Mouse (Mus musculus) gastrocnemius, adult 2 months (tissue): Measurements from ENCODE around the gene Ctbp2. TPM values are rescaled to one million over a fixed set of nuclear protein-coding genes. Genes with fewer than 3 reads are reported as not detected.
A peak's percentile ranks its signal among the peaks of the same experiment; 100 is the strongest.

ENCODE experiments used
- DNase-seq: peaks from one replicate; pipeline ENCODE4 v3.0.0; 2022
- H3K27ac ChIP-seq: fragments of 200-600 bp; 2 replicates; pipeline ENCODE4 v1.8.1; 2022; ENCODE audit warnings: mild to moderate bottlenecking
- H3K4me3 ChIP-seq: fragments of 200-600 bp; 2 replicates; pipeline ENCODE4 v1.8.1; 2022; ENCODE audit warnings: mild to moderate bottlenecking, moderate library complexity
- CTCF ChIP-seq: fragments of 200-600 bp; IDR thresholded peaks from 2 replicates; pipeline ENCODE4 v1.8.1; 2022; ENCODE audit warnings: antibody characterized with exemption, mild to moderate bottlenecking, moderate library complexity
- intact Hi-C: fragments of 180-260 bp; cut with DNase I; formaldehyde crosslinking; loops from one replicate; pipeline ENCODE4 v1.15.1; 2025
- total RNA-seq, 2 experiments: library from RNA; stranded (reverse); gene quantifications; 2 replicates each; pipeline ENCODE4 v1.2.3; 2021

Ctbp2 gene
- total RNA-seq, 2 experiments from 2014 or later, result 18.7 to 23.0 TPM

- TF ChIP-seq CTCF, result no peak
- intact Hi-C loops, result loop anchor here (5.0 kb wide), 1 partner anchor 40 kb away; no protein-coding TSS in a partner anchor
- no peak overlapping the region for H3K27ac ChIP-seq
- DNase-seq, result no peak
- H3K4me3 ChIP-seq, result no peak overlapping the region
These were observed 51.6 kb downstream of the Ctbp2 start for GRCm38 (mm10) chr7:133072535-133072934.

GRCm38 (mm10) chr7:133067321-133067841, 56.8 kb downstream of the Ctbp2 start:
- TF ChIP-seq CTCF, result no peak
- Histone ChIP-seq H3K27ac (peak overlapping the region; percentile 83), H3K4me3 (no peak overlapping the region)
- intact Hi-C loops, result no loop called here
- no peak for DNase-seq

DNA sequence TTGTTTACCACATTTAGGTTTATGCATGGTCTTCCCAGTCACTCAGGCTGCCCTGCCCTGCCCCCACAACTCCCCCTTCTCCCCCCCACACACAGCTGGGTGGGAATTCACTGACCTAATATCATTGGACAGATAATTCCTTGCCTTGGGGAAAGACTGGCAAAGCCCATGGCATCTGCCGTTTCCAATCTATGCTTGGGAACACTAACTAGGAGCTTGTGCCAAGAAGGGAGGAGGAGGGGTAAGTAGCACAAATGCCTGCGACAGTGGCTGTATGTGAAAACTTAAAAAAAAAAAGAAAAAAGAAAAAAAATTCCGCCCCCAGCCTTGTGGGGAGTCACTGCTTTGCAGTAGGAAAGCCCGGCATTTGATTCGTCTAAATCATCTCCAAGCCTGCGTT, 57.4 kb downstream of the Ctbp2 start:
- TF ChIP-seq CTCF, result no peak
- peak overlapping the region; percentile 83 for H3K27ac ChIP-seq
- H3K4me3 ChIP-seq, result no peak overlapping the region
- no peak for DNase-seq
- intact Hi-C loops, result no loop called here

DNA sequence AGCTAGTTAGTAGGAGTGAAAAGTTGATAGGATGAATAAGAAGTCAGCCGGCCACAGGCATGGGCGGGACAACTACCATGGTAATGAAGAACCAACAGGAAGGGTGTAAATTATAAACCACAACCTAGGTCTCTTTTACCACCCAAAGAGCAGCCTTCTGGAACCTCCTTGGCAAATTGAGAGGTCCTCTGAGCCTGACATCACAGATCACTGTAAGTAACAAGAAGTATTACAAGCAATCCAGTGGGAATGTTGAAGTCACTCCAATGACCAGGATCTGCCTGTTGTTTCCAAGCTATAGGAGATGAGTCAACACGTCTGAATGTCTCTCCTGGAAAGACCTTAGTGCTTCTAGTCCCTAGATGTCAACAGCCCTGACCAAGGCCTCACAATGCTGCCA, 62.1 kb downstream of the Ctbp2 start:
- no peak for TF ChIP-seq CTCF
- Histone ChIP-seq H3K27ac (no peak overlapping the region; the same call in 1 of the 2 replicates), H3K4me3 (no peak overlapping the region)
- intact Hi-C loops, result no loop called here
- no peak for DNase-seq

DNA sequence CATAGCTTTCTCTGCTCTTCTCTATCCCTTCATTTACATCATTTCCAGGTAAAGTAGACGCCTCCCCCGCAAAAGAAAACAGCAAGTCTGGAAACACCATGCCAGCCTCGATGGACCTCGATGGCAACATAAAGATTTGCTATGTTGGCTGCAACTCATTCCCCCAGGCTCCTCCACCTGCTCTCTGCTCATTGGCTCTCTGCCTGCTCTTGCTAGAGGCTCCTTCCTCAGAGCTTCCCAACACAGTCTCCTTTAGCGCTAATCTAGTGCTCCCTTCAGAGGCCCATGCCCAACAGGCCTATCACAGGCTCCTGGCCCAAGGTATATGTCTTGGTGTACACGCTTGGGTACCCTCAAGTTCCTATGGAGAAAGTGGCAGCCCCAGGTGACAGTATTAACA, 64.0 kb downstream of the Ctbp2 start:
- no peak for TF ChIP-seq CTCF
- intact Hi-C loops, result no loop called here
- DNase-seq, result no peak
- H3K27ac ChIP-seq, result peak overlapping the region; percentile 91
- H3K4me3 ChIP-seq, result no peak overlapping the region

GRCm38 (mm10) chr7:133059517-133060104, 64.5 kb downstream of the Ctbp2 start:
- no peak for DNase-seq
- Histone ChIP-seq H3K4me3 (peak overlapping the region; percentile 24), H3K27ac (peak overlapping the region; percentile 91)
- intact Hi-C loops, result loop anchor here (2.0 kb wide), 1 partner anchor 63 kb away; the partner anchor contains the start of gene Fgfr2
- TF ChIP-seq CTCF, result no peak

GRCm38 (mm10) chr7:133059150-133059509, 65.0 kb downstream of the Ctbp2 start:
- Histone ChIP-seq H3K27ac (peak overlapping the region; percentile 91), H3K4me3 (peak overlapping the region; percentile 32)
- intact Hi-C loops, result loop anchor here (2.0 kb wide), 1 partner anchor 64 kb away; the partner anchor contains the start of gene Fgfr2
- peak; percentile 90 for DNase-seq
- TF ChIP-seq CTCF, result no peak

DNA sequence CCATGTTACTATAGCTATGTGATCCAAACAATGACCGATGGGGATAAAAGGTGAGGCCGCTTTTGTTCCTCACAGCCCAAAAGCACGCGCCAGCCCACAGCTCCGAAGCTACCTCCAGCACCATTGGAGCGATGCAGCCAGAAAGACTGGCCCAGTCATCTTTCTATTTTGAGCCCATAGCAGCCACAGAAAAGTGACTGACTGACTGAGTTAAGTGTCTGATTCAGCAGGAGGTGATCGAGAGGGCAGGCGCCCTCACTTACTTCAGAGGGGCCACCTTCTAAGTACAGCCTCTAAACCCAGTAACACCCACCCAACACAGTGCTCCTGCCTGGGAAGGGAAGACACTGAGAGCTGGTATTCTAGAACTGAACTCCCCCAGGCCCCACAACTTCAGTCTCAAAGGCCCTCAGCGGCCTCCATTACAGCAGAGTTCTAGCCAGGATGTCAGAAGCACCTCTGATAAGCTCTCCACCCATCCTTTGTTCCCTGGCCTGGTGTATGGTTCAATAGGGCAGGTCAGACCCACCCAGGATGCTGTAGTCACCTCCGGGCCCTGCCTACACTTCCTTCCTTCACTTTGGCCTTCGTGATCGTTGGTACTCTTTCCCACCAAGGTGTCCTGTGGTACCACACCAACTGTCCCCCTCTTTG, 65.5 kb downstream of the Ctbp2 start:
- peak overlapping the region; percentile 91 for H3K27ac ChIP-seq
- DNase-seq, result peak; percentile 66
- no peak for TF ChIP-seq CTCF
- peak overlapping the region; percentile 32 for H3K4me3 ChIP-seq
- intact Hi-C loops, result loop anchor here (2.0 kb wide), 1 partner anchor 64 kb away; the partner anchor contains the start of gene Fgfr2

DNA sequence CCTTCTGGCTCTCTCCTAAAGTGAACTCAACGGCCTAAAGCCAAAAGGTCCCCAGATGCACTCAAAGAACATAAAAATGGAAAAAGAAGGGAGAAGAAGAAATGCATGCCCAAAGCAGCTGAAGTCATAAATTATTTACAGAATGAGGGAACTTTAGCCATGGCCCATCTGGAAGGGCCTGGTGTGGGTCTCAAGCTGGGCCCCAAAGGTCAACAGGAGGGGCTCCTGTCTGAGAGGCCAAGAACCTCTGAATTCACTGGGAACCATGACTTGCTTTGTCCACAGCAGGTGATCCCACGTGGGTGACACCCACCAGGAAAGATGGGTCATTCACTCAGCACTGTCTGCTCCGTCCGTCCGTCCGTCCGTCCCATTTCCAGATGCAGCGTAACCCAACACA, 67.2 kb downstream of the Ctbp2 start:
- no peak for TF ChIP-seq CTCF
- no peak for DNase-seq
- H3K27ac ChIP-seq, result peak overlapping the region; percentile 91
- no peak overlapping the region for H3K4me3 ChIP-seq
- intact Hi-C loops, result no loop called here

DNA sequence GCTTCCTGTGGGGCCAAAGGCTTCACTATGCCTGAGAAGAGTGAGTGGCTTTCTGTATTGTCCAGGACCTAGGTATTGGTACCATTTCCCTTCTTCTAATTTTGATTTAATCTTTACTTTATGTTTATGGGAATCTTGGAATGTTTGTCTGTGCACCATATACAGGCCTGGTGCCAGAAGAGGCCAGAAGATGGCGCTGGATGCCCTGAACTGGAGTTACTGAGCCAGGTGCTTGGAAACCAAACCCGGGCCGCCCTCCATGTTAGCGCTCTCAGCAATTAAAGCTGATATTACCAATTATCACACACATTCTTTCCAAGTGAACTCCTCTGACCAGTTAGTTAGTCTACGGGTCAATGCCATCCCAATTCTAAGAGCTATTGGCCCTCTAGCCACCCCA, 69.7 kb downstream of the Ctbp2 start:
- no peak overlapping the region for H3K27ac ChIP-seq
- no peak for DNase-seq
- no peak overlapping the region for H3K4me3 ChIP-seq
- TF ChIP-seq CTCF, result peak; percentile 27
- intact Hi-C loops, result no loop called here

DNA sequence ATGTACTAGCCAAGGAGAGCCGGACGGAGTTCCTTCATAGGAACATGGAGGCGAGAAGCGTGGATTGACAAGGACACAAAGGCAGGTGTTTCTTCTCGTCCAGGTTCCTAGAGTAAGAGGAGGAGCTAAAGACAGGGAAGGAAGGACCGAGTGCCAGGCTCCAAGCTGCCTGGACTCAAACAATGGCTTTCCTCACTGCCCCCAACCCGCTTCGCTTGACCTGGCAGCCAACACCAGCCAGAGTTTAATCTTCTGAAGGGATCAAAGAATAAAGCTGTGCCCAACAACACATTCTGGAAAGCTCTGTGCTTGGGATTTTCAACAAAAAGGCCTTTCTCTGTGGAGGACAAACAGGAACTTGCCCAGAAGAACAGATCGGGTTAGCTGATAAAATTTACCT, 70.4 kb downstream of the Ctbp2 start:
- intact Hi-C loops, result no loop called here
- DNase-seq, result no peak
- H3K27ac ChIP-seq, result 0 out of 2 replicates have a peak overlapping the region, but pooled peaks have one; percentile 43
- no peak for TF ChIP-seq CTCF
- H3K4me3 ChIP-seq, result no peak overlapping the region

- intact Hi-C loops, result no loop called here
- DNase-seq, result peak; percentile 58
- peak overlapping the region; percentile 75 for H3K27ac ChIP-seq
These were observed 71.3 kb downstream of the Ctbp2 start for GRCm38 (mm10) chr7:133052819-133053218.

GRCm38 (mm10) chr7:133050681-133051080, 73.5 kb downstream of the Ctbp2 start:
- no peak for TF ChIP-seq CTCF
- no peak overlapping the region for H3K4me3 ChIP-seq
- intact Hi-C loops, result no loop called here
- no peak for DNase-seq
- H3K27ac ChIP-seq, result peak overlapping the region; percentile 32; the same call in 1 of the 2 replicates

More at GRCm38 (mm10) chr7:133052819-133053218, 71.3 kb downstream of the Ctbp2 start:
- TF ChIP-seq CTCF, result no peak
- peak overlapping the region; percentile 30; the same call in 1 of the 2 replicates for H3K4me3 ChIP-seq
